Mouse (Mus musculus) neural tube, embryonic 13.5 days (tissue): ENCODE results near the gene Prkg2. TPM values are rescaled to one million over a fixed set of nuclear protein-coding genes. Genes with fewer than 3 reads are reported as not detected.

Source experiments
- ATAC-seq: fragments of 200-750 bp; cut with Nextera tagmentation; 2 replicates; pipeline ENCODE4 v1.8.0; 2017; ENCODE audit warnings: low read depth, mild to moderate bottlenecking, moderate TSS enrichment, moderate library complexity
- H3K27ac ChIP-seq: fragments of 300-500 bp; sonication (generic); replicated peaks from 2 replicates; pipeline ENCODE4 v1.5.1; 2015; ENCODE audit warnings: moderate library complexity, mild to moderate bottlenecking, inconsistent platforms
- H3K27me3 ChIP-seq: fragments of 300-500 bp; sonication (generic); 2 replicates; pipeline ENCODE4 v1.6.1; 2015; ENCODE audit warnings: mild to moderate bottlenecking, inconsistent platforms
- H3K36me3 ChIP-seq: fragments of 300-500 bp; sonication (generic); 2 replicates; pipeline ENCODE4 v1.6.1; 2015; ENCODE audit warnings: mild to moderate bottlenecking, inconsistent platforms
- H3K4me1 ChIP-seq: fragments of 300-500 bp; sonication (generic); replicated peaks from 2 replicates; pipeline ENCODE4 v1.6.1; 2015; ENCODE audit warnings: inconsistent platforms
- H3K4me2 ChIP-seq: fragments of 300-500 bp; sonication (generic); 2 replicates; pipeline ENCODE4 v1.6.1; 2015; ENCODE audit warnings: inconsistent platforms, mild to moderate bottlenecking, moderate library complexity
- H3K4me3 ChIP-seq: fragments of 300-500 bp; sonication (generic); 2 replicates; pipeline ENCODE4 v1.5.1; 2015; ENCODE audit warnings: mild to moderate bottlenecking, inconsistent platforms
- H3K9ac ChIP-seq: fragments of 300-500 bp; sonication (generic); 2 replicates; pipeline ENCODE4 v1.6.1; 2015; ENCODE audit warnings: moderate library complexity, mild to moderate bottlenecking, inconsistent platforms
- H3K9me3 ChIP-seq: fragments of 300-500 bp; sonication (generic); 2 replicates; pipeline ENCODE4 v1.6.1; 2016; ENCODE audit warnings: inconsistent platforms
- WGBS: fragments of 180-500 bp; shearing (Covaris S2); methylation state at CpG from one replicate; pipeline ENCODE4 v1.1.7; 2015; 5-methylcytosine and 5-hydroxymethylcytosine counted together
- polyA plus RNA-seq: library from polyadenylated mRNA; unstranded; fragments of >200 nt; fragmentation: Nextera tagmentation; extraction: Ambion mirVana; gene quantifications from 2 replicates; pipeline ENCODE4 v1.2.1, GENCODE M21; 2015

The Prkg2 gene
- polyA plus RNA-seq, 1 experiment from 2014 or later, result 1.7 TPM

DNA sequence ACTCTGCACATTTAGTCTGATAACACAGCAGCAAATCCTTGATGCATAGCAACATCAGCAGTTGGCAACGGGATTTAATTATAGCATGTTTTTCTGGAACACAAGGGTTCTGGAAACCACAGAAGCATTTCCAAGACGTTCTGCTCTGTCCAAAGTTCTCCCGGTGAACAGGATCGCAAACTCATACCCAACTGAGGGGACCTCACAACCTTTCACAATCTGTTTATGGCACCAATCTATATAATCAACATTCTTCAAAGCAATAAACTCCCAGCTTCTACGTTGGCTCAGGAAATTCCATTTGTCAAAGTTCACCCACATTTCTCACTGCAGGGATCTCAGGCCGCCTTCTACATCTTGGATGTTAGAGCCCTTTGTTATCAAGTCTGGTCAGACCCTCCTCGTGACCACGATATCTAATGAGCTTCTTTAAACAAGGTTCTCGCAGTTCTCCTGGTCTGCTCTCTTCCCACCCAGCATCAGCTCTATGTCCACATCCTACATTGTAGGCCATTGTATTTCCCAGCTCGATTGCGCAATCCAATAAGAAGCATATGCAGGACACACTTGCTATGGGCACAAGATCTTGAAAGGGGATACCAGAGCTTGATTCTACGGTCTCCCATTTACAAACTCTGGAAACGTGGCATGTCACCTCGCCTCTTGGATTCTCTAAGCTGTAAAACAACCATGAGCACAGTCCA lies 26.6 kb downstream of the Prkg2 start:
- no peaks in the 10 kb centered on the region for H3K27me3 ChIP-seq
- H3K27ac ChIP-seq, result no peak overlapping the region
- no peak overlapping the region for H3K9ac ChIP-seq
- no peak overlapping the region for H3K4me3 ChIP-seq
- H3K36me3 ChIP-seq, result no peaks in the 10 kb centered on the region
- no peaks in the 10 kb centered on the region for H3K9me3 ChIP-seq
- no peak overlapping the region for H3K4me2 ChIP-seq
- H3K4me1 ChIP-seq, result no peaks in the 10 kb centered on the region
- 76% methylated on average over 14 of the region's 14 CpGs for WGBS
- no peak for ATAC-seq

DNA sequence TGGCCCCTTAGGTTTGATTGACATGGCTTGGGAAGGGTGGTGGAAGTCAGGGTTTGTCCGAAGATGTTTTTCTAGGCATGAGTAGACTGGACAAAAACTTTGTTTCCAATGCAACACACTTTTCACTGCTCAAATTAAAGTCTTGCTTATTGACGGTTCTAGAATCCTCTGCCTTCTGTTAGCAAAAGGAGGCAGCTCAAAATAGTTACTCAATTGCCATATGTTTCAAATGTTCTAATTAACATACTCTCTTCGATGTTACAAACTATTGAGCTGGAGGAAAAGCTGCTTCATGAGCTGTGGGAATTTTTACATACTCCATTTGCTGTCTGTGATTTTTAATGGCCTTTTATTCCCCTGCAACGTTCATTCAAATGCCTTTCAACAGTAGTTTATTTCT lies 39.0 kb downstream of the Prkg2 start:
- 68% methylated on average over 4 of the region's 4 CpGs for WGBS
- no peaks in the 10 kb centered on the region for H3K27me3 ChIP-seq

DNA sequence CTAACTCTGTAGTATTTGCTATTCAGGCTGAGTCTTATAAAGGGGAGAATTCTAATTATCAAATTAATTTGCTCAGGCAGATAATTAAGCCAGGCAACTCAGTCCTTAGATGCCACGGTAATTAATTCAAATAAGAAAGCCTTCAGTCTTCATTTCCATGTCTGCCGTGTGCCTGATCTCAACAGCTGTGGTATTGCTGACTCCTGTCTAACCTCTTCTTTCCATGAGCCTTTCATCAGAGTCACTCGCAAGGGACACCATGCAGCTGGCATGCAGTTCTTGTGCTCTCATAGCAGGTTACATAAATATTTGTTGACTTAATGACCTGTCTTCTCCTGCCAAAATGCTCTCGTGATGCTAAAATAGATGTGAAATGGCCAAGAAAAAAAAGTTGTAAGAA lies 41.4 kb downstream of the Prkg2 start:
- no peak overlapping the region for H3K27ac ChIP-seq
- H3K9ac ChIP-seq, result no peak overlapping the region
- 34% methylated on average over 4 of the region's 4 CpGs for WGBS
- peaks cover 6% of the 10 kb centered on the region for H3K4me1 ChIP-seq
- no peaks in the 10 kb centered on the region for H3K36me3 ChIP-seq
- ATAC-seq, result peak; percentile 63; the same call in 1 of the 2 replicates
- H3K4me3 ChIP-seq, result no peak overlapping the region
- H3K4me2 ChIP-seq, result no peak overlapping the region
- H3K27me3 ChIP-seq, result no peaks in the 10 kb centered on the region
- H3K9me3 ChIP-seq, result no peaks in the 10 kb centered on the region

More for the DNA sequence above, 39.0 kb downstream of the Prkg2 start:
- peaks cover 6% of the 10 kb centered on the region for H3K4me1 ChIP-seq
- no peak for ATAC-seq
- no peak overlapping the region for H3K4me2 ChIP-seq
- no peak overlapping the region for H3K9ac ChIP-seq
- no peak overlapping the region for H3K27ac ChIP-seq
- no peaks in the 10 kb centered on the region for H3K9me3 ChIP-seq
- H3K4me3 ChIP-seq, result no peak overlapping the region
- H3K36me3 ChIP-seq, result no peaks in the 10 kb centered on the region

DNA sequence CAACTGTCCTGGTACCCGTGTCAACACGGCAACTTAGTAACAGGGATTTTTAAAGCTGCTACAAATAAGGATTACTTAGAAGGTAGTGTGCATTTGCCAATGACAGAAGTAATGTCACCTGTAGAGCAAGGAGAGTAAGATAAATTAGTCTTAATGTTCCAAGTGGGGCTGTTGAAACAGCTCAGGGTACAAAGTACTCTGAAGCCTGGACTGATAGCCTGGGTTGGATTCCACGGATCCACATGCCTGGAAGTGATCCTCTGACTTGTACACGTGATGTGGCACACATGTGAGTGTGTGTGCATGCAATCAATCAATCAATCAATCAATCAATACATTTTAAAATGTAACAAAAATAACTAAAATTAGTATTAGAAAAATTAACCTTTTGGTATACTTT lies 45.6 kb downstream of the Prkg2 start:
- ATAC-seq, result no peak
- H3K36me3 ChIP-seq, result no peaks in the 10 kb centered on the region
- H3K9ac ChIP-seq, result no peak overlapping the region
- H3K4me3 ChIP-seq, result no peak overlapping the region
- H3K4me2 ChIP-seq, result no peak overlapping the region
- H3K4me1 ChIP-seq, result peaks cover 13% of the 10 kb centered on the region
- no peak overlapping the region for H3K27ac ChIP-seq
- no peaks in the 10 kb centered on the region for H3K27me3 ChIP-seq
- WGBS, result 84% methylated on average over 4 of the region's 4 CpGs
- no peaks in the 10 kb centered on the region for H3K9me3 ChIP-seq

DNA sequence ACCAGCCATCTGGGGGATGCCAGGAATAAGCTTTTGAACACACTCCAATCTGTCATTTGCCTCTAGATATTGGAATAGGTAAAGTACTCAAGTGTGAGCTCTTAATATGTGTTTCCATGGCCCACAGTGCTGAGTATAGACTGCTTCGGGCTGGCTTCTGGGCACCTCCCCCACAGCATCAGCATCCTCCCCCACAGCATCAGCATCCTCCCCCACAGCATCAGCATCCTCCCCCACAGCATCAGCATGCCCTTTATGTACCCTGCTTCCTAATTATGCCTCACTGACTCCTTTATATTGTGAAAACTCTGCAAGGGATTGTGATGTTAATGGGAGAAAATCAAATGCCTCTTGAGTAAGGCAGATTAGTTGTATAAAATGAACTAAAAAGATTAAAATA lies 49.5 kb downstream of the Prkg2 start:
- ATAC-seq, result no peak

DNA sequence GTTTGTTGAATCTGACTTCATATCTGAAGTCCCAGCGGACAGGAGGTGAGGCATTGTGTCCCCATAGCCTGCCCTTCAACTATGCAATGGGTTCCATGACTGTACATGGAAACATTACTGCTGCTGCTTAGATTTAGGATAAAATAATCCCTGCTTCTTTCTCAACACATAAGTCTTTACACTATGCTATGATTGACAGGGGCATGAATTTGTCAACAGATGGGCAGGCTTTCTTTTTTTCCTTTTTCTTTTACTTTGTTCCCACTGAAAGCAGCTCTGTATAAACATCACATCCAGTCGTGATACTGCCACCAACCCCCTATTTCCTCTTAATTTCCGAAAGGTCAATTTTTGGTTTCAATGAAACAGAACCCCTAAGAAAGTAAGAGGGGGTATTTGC lies 50.0 kb downstream of the Prkg2 start:
- ATAC-seq, result no peak
- no peaks in the 10 kb centered on the region for H3K36me3 ChIP-seq
- no peaks in the 10 kb centered on the region for H3K27me3 ChIP-seq
- no peak overlapping the region for H3K4me3 ChIP-seq
- H3K27ac ChIP-seq, result no peak overlapping the region
- H3K9me3 ChIP-seq, result no peaks in the 10 kb centered on the region
- 76% methylated on average over 3 of the region's 3 CpGs for whole genome bisulfite sequencing
- no peak overlapping the region for H3K9ac ChIP-seq
- peaks cover 16% of the 10 kb centered on the region for H3K4me1 ChIP-seq
- no peak overlapping the region for H3K4me2 ChIP-seq

More for the DNA sequence above, 49.5 kb downstream of the Prkg2 start:
- Histone ChIP-seq H3K9me3 (no peaks in the 10 kb centered on the region), H3K36me3 (no peaks in the 10 kb centered on the region), H3K4me3 (no peak overlapping the region), H3K4me2 (no peak overlapping the region), H3K27me3 (no peaks in the 10 kb centered on the region), H3K27ac (no peak overlapping the region), H3K9ac (no peak overlapping the region), H3K4me1 (peaks cover 16% of the 10 kb centered on the region)
- WGBS, result 45% methylated on average over 1 of the region's 1 CpGs

DNA sequence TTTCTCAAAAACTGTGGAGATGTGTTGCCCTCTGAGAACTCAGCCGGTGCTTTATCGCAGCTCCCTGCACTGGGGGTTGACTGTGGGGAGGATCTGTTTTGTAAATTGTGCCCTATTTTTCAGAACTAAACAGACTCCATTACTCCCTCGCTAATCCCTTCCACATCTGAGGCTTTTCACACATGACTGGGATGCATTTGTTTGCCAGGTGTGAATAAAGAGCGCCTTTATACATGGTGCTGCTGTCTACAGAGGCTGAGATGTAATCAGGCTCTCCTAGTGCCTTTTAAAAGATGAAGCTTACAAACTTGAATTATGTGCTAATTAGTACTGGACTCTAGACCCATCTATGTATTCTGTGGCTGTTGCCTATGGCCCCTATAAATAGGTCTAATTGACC lies 50.7 kb downstream of the Prkg2 start:
- H3K9me3 ChIP-seq, result no peaks in the 10 kb centered on the region
- no peak overlapping the region for H3K27ac ChIP-seq
- no peak overlapping the region for H3K9ac ChIP-seq
- H3K4me1 ChIP-seq, result peaks cover 16% of the 10 kb centered on the region
- H3K36me3 ChIP-seq, result no peaks in the 10 kb centered on the region
- no peak for ATAC-seq
- 30% methylated on average over 4 of the region's 4 CpGs for WGBS
- H3K4me2 ChIP-seq, result no peak overlapping the region
- H3K27me3 ChIP-seq, result no peaks in the 10 kb centered on the region
- no peak overlapping the region for H3K4me3 ChIP-seq

- no peak overlapping the region for H3K4me3 ChIP-seq
- no peak overlapping the region for H3K9ac ChIP-seq
- no peak overlapping the region for H3K27ac ChIP-seq
- WGBS, result 32% methylated on average over 4 of the region's 4 CpGs
- H3K4me1 ChIP-seq, result peaks cover 16% of the 10 kb centered on the region
- no peaks in the 10 kb centered on the region for H3K9me3 ChIP-seq
- no peak overlapping the region for H3K4me2 ChIP-seq
- H3K36me3 ChIP-seq, result no peaks in the 10 kb centered on the region
- no peaks in the 10 kb centered on the region for H3K27me3 ChIP-seq
- no peak for ATAC-seq
Observed at GRCm38 (mm10) chr5:98986011-98986410, 51.1 kb downstream of the Prkg2 start.

DNA sequence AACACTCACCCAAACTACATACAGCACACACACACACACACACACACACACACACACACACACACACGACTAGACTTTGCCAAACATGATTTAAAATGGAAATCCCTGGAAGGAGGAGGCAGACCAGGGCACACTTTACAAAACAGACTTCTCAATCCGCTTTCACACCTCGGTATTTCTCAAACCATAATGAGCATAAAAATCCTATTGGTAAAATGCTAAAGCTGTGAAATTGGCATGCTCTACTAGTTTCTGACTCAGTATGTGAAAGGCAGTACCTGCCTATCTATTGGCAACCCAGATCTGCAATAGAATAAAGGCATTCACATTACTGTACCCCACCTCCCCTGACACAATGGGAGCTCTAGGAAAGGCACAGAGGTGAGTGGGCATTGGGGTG lies 52.1 kb downstream of the Prkg2 start:
- H3K9ac ChIP-seq, result no peak overlapping the region
- no peak overlapping the region for H3K4me3 ChIP-seq
- no peak overlapping the region for H3K27ac ChIP-seq
- H3K27me3 ChIP-seq, result no peaks in the 10 kb centered on the region
- no peak for ATAC-seq
- no peaks in the 10 kb centered on the region for H3K36me3 ChIP-seq
- no peak overlapping the region for H3K4me2 ChIP-seq
- 78% methylated on average over 3 of the region's 3 CpGs for WGBS
- H3K9me3 ChIP-seq, result no peaks in the 10 kb centered on the region
- H3K4me1 ChIP-seq, result peaks cover 16% of the 10 kb centered on the region

GRCm38 (mm10) chr5:98981304-98981703 lies 55.8 kb downstream of the Prkg2 start:
- Histone ChIP-seq H3K36me3 (no peaks in the 10 kb centered on the region), H3K27ac (no peak overlapping the region), H3K4me2 (no peak overlapping the region), H3K9ac (no peak overlapping the region), H3K4me1 (peaks cover 18% of the 10 kb centered on the region), H3K27me3 (no peaks in the 10 kb centered on the region), H3K9me3 (no peaks in the 10 kb centered on the region), H3K4me3 (no peak overlapping the region)
- ATAC-seq, result no peak
- WGBS, result 89% methylated on average over 7 of the region's 7 CpGs

GRCm38 (mm10) chr5:98978316-98978715 lies 58.8 kb downstream of the Prkg2 start:
- 79% methylated on average over 6 of the region's 6 CpGs for WGBS
- ATAC-seq, result no peak
- H3K9me3 ChIP-seq, result no peaks in the 10 kb centered on the region
- H3K4me3 ChIP-seq, result no peak overlapping the region
- H3K4me1 ChIP-seq, result peaks cover 18% of the 10 kb centered on the region; the same call in 1 of the 2 replicates
- H3K4me2 ChIP-seq, result no peak overlapping the region
- no peak overlapping the region for H3K9ac ChIP-seq
- no peaks in the 10 kb centered on the region for H3K36me3 ChIP-seq
- H3K27me3 ChIP-seq, result no peaks in the 10 kb centered on the region
- H3K27ac ChIP-seq, result no peak overlapping the region

- Histone ChIP-seq H3K36me3 (no peaks in the 10 kb centered on the region), H3K4me3 (no peak overlapping the region), H3K4me2 (no peak overlapping the region), H3K27me3 (no peaks in the 10 kb centered on the region), H3K9me3 (no peaks in the 10 kb centered on the region), H3K4me1 (peaks cover 18% of the 10 kb centered on the region; the same call in 1 of the 2 replicates), H3K9ac (no peak overlapping the region), H3K27ac (no peak overlapping the region)
- WGBS, result 52% methylated on average over 10 of the region's 10 CpGs
- no peak for ATAC-seq
Observed at GRCm38 (mm10) chr5:98975877-98976672, 61.1 kb downstream of the Prkg2 start.
